In the genomic region with DNA sequence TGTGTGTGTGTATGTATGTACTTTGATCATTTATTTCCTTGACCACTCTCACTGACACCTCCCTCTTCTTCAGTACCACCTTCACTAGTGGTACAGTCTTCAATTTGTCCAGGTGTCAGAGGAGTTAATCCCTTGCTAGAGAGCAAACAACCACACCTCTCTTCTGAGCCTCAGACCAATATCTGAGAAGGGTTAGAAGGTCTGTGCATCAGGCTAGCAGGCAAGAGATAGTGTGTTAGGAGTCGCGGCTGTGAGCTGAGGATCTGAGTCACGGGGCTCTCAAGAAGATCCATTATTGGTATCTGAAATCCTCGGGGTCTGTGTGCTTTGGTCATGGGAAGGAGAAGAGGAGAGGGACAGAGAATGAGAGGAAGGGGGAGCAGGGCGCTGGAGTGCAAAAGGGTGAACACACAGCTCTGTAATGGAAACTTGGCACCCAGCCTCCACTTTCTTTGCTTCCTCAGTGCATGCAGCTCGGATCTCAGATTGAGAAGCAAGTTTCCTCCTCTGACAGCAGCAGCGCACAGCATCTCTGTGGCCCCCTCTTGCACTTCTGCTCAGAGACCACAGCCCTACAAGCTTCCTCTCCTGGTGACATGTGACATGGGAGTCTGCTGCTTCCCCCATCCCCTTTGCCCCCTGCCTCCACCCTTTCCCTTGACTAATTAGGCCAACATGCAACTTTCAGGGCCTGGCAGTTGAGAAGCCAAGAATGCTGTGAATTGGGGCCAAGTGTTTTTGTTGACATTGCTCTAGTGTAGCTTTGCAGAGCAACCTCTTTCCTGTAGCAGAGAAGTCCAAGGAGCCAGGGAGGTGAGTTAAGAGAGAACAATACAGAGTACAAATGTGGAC, we compare ENCODE assay signal across 8 mouse cellular contexts.
DNase-seq lines count a peak whose midpoint lies in the region; ATAC-seq and TF ChIP-seq lines count a peak whose summit lies in the region.

No protein-coding gene starts in this region.

- no peaks in the 10 kb centered on the region for H3K4me1 ChIP-seq in midbrain, postnatal 0 days (ENCODE audit: insufficient read depth, low read length)
- peaks cover 21% of the 10 kb centered on the region for H3K4me1 ChIP-seq in midbrain, embryonic 10.5 days

- no peak for ATAC-seq in midbrain, postnatal 0 days (ENCODE audit: low FRiP score)
- peak; percentile 98 for ATAC-seq in granulocyte monocyte progenitor cell, adult 5-6 weeks (replicated peaks; ENCODE audit: poor library complexity, severe bottlenecking)
- peak; percentile 86 for ATAC-seq in megakaryocyte-erythroid progenitor cell, adult 5-6 weeks (replicated peaks; ENCODE audit: low FRiP score, low TSS enrichment, poor library complexity, severe bottlenecking)
- no peak for ATAC-seq in erythroid progenitor cell, adult 5-6 weeks (replicated peaks; ENCODE audit: low FRiP score, poor library complexity, severe bottlenecking)

- H3K9ac ChIP-seq in midbrain, postnatal 0 days (replicated peaks; ENCODE audit: low read length, poor library complexity, severe bottlenecking), result no peak overlapping the region

- H3K9me3 ChIP-seq in midbrain, postnatal 0 days (ENCODE audit: low read length), result no peaks in the 10 kb centered on the region
- H3K9me3 ChIP-seq in midbrain, embryonic 10.5 days (replicated peaks), result no peaks in the 10 kb centered on the region

- intact Hi-C loops in left cerebral cortex, postnatal 36 days (cut with DNase I), result no loop called here

- H3K27ac ChIP-seq in midbrain, postnatal 0 days (ENCODE audit: low read depth, low read length), result no peak overlapping the region
- no peak overlapping the region; the same call in 1 of the 2 replicates for H3K27ac ChIP-seq in midbrain, embryonic 10.5 days (replicated peaks)

- H3K27me3 ChIP-seq in midbrain, postnatal 0 days (ENCODE audit: insufficient read depth, low read length), result no peaks in the 10 kb centered on the region
- no peaks in the 10 kb centered on the region for H3K27me3 ChIP-seq in midbrain, embryonic 10.5 days (ENCODE audit: low read depth, poor library complexity, severe bottlenecking)

- H3K36me3 ChIP-seq in midbrain, postnatal 0 days (ENCODE audit: insufficient read depth, low read length), result no peaks in the 10 kb centered on the region
- H3K36me3 ChIP-seq in midbrain, embryonic 10.5 days, result no peaks in the 10 kb centered on the region

- peak; percentile 55 for DNase-seq in midbrain, postnatal 0 days (ENCODE audit: low spot score)
- DNase-seq in midbrain, embryonic 10.5 days (ENCODE audit: low spot score), result no peak
- DNase-seq in brain, adult 2 months (ENCODE audit: low read depth, low spot score), result peak; percentile 74
- DNase-seq in kidney, adult 11 months, result peak; percentile 47
- peak; percentile 30 to 41 for DNase-seq in left cerebral cortex, postnatal 36 days (ENCODE audit: low spot score in 2 of 2)

- no peak for TF ChIP-seq CTCF in midbrain, postnatal 0 days (IDR thresholded peaks at IDR 0.05)

- no peak overlapping the region for H3K4me2 ChIP-seq in midbrain, postnatal 0 days (ENCODE audit: low read depth, low read length, poor library complexity, severe bottlenecking)

- H3K4me3 ChIP-seq in midbrain, postnatal 0 days (ENCODE audit: low read depth, low read length), result no peak overlapping the region
- H3K4me3 ChIP-seq in midbrain, embryonic 10.5 days, result no peak overlapping the region

- 66% methylated on average over 7 of the region's 7 CpGs for WGBS in midbrain, postnatal 0 days
- 46% methylated on average over 7 of the region's 7 CpGs for WGBS in midbrain, embryonic 10.5 days

Comparison
In these comparisons a context has a peak if more than half of its experiments do, and no peak if none do; other contexts are left out.
1. ATAC-seq: peak in granulocyte monocyte progenitor cell, adult 5-6 weeks (single experiment) and megakaryocyte-erythroid progenitor cell, adult 5-6 weeks (single experiment); none in midbrain, postnatal 0 days (single experiment) and erythroid progenitor cell, adult 5-6 weeks (single experiment).